Mouse (Mus musculus) midbrain, embryonic 10.5 days (tissue): ENCODE data around the gene BC035947. TPM values are rescaled to one million over a fixed set of nuclear protein-coding genes. Genes with fewer than 3 reads are reported as not detected.

Source experiments
- DNase-seq: peaks from one replicate; pipeline ENCODE4 v3.0.0-alpha.2; 2017; ENCODE audit warnings: low spot score
- H3K27ac ChIP-seq: fragments of 300-500 bp; sonication (generic); replicated peaks from 2 replicates; pipeline ENCODE4 v1.5.1; 2016; ENCODE audit warnings: mild to moderate bottlenecking
- H3K27me3 ChIP-seq: fragments of 300-500 bp; sonication (generic); 2 replicates; pipeline ENCODE4 v1.6.1; 2016; ENCODE audit warnings: low read depth, mild to moderate bottlenecking; ENCODE audit not compliant: poor library complexity, severe bottlenecking
- H3K36me3 ChIP-seq: fragments of 300-500 bp; sonication (generic); 2 replicates; pipeline ENCODE4 v1.6.1; 2016; ENCODE audit warnings: mild to moderate bottlenecking, moderate library complexity
- H3K4me1 ChIP-seq: fragments of 300-500 bp; sonication (generic); 2 replicates; pipeline ENCODE4 v1.6.1; 2016
- H3K4me3 ChIP-seq: fragments of 300-500 bp; sonication (generic); 2 replicates; pipeline ENCODE4 v1.5.1; 2016; ENCODE audit warnings: mild to moderate bottlenecking, moderate library complexity
- H3K9me3 ChIP-seq: fragments of 300-500 bp; sonication (generic); replicated peaks from 2 replicates; pipeline ENCODE4 v1.6.1; 2016; ENCODE audit warnings: mild to moderate bottlenecking
- WGBS: fragments of 180-500 bp; shearing (Covaris S2); methylation state at CpG from one replicate; pipeline ENCODE4 v1.1.7; 2016; 5-methylcytosine and 5-hydroxymethylcytosine counted together
- polyA plus RNA-seq: library from polyadenylated mRNA; unstranded; fragments of >200 nt; fragmentation: Nextera tagmentation; extraction: Ambion mirVana; gene quantifications from 2 replicates; pipeline ENCODE4 v1.2.1, GENCODE M21; 2016

The BC035947 gene
- polyA plus RNA-seq, 1 experiment from 2014 or later = 0.33 TPM

GRCm38 (mm10) chr1:78488427-78488751 lies 23.6 kb downstream of the BC035947 start:
- no peak for DNase-seq
- H3K4me1 ChIP-seq = peaks cover 37% of the 10 kb centered on the region
- H3K9me3 ChIP-seq = no peaks in the 10 kb centered on the region
- H3K27me3 ChIP-seq = no peaks in the 10 kb centered on the region
- peak overlapping the region; percentile 80 for H3K4me3 ChIP-seq
- peak overlapping the region; percentile 98 for H3K27ac ChIP-seq
- WGBS = under 1% methylated on average over 28 of the region's 28 CpGs
- H3K36me3 ChIP-seq = no peaks in the 10 kb centered on the region

- WGBS = 63% methylated on average over 2 of the region's 2 CpGs
- Histone ChIP-seq H3K27ac (no peak overlapping the region), H3K4me1 (peaks cover 29% of the 10 kb centered on the region)
Measured at GRCm38 (mm10) chr1:78484361-78484760, 27.6 kb downstream of the BC035947 start.

GRCm38 (mm10) chr1:78483430-78483829 lies 28.5 kb downstream of the BC035947 start:
- H3K4me3 ChIP-seq = no peak overlapping the region
- H3K27me3 ChIP-seq = no peaks in the 10 kb centered on the region
- peaks cover 26% of the 10 kb centered on the region for H3K36me3 ChIP-seq
- no peaks in the 10 kb centered on the region for H3K9me3 ChIP-seq
- 96% methylated on average over 3 of the region's 3 CpGs for WGBS
- H3K27ac ChIP-seq = no peak overlapping the region
- peaks cover 29% of the 10 kb centered on the region for H3K4me1 ChIP-seq
- DNase-seq = no peak

More at GRCm38 (mm10) chr1:78484361-78484760, 27.6 kb downstream of the BC035947 start:
- DNase-seq = no peak
- Histone ChIP-seq H3K9me3 (no peaks in the 10 kb centered on the region), H3K27me3 (no peaks in the 10 kb centered on the region), H3K36me3 (peaks cover 17% of the 10 kb centered on the region), H3K4me3 (no peak overlapping the region)

GRCm38 (mm10) chr1:78472441-78472840 lies 39.5 kb downstream of the BC035947 start:
- H3K9me3 ChIP-seq = no peaks in the 10 kb centered on the region
- 95% methylated on average over 5 of the region's 5 CpGs for WGBS
- H3K27me3 ChIP-seq = no peaks in the 10 kb centered on the region
- no peak overlapping the region for H3K27ac ChIP-seq
- H3K4me1 ChIP-seq = no peaks in the 10 kb centered on the region
- H3K4me3 ChIP-seq = no peak overlapping the region
- no peak for DNase-seq
- peaks cover 88% of the 10 kb centered on the region for H3K36me3 ChIP-seq

GRCm38 (mm10) chr1:78454659-78455058 lies 57.3 kb downstream of the BC035947 start:
- Histone ChIP-seq H3K27me3 (no peaks in the 10 kb centered on the region), H3K4me3 (no peak overlapping the region), H3K9me3 (no peaks in the 10 kb centered on the region), H3K27ac (no peak overlapping the region), H3K4me1 (no peaks in the 10 kb centered on the region), H3K36me3 (peaks cover 81% of the 10 kb centered on the region)
- DNase-seq = peak; percentile 44
- WGBS = 36% methylated on average over 7 of the region's 7 CpGs

GRCm38 (mm10) chr1:78453886-78454285 lies 58.1 kb downstream of the BC035947 start:
- Histone ChIP-seq H3K27ac (no peak overlapping the region), H3K36me3 (peaks cover 78% of the 10 kb centered on the region), H3K9me3 (no peaks in the 10 kb centered on the region), H3K4me1 (no peaks in the 10 kb centered on the region), H3K4me3 (no peak overlapping the region), H3K27me3 (no peaks in the 10 kb centered on the region)
- WGBS = 92% methylated on average over 8 of the region's 8 CpGs
- no peak for DNase-seq

GRCm38 (mm10) chr1:78452544-78452943 lies 59.4 kb downstream of the BC035947 start:
- Histone ChIP-seq H3K4me3 (no peak overlapping the region), H3K27me3 (no peaks in the 10 kb centered on the region), H3K27ac (no peak overlapping the region), H3K4me1 (no peaks in the 10 kb centered on the region), H3K36me3 (peaks cover 78% of the 10 kb centered on the region), H3K9me3 (no peaks in the 10 kb centered on the region)
- WGBS = 88% methylated on average over 6 of the region's 6 CpGs
- no peak for DNase-seq

- no peak for DNase-seq
- Histone ChIP-seq H3K27me3 (no peaks in the 10 kb centered on the region), H3K36me3 (peaks cover 70% of the 10 kb centered on the region), H3K9me3 (no peaks in the 10 kb centered on the region), H3K4me3 (no peak overlapping the region), H3K4me1 (no peaks in the 10 kb centered on the region), H3K27ac (no peak overlapping the region)
- 86% methylated on average over 12 of the region's 12 CpGs for WGBS
Measured at GRCm38 (mm10) chr1:78451070-78451854, 60.7 kb downstream of the BC035947 start.

GRCm38 (mm10) chr1:78448091-78448490 lies 63.9 kb downstream of the BC035947 start:
- Histone ChIP-seq H3K4me1 (no peaks in the 10 kb centered on the region), H3K9me3 (no peaks in the 10 kb centered on the region), H3K27ac (no peak overlapping the region), H3K27me3 (no peaks in the 10 kb centered on the region), H3K36me3 (peaks cover 79% of the 10 kb centered on the region), H3K4me3 (no peak overlapping the region)
- DNase-seq = no peak
- 90% methylated on average over 1 of the region's 1 CpGs for WGBS

Other genes starting within 250 kb of the BC035947 start
- gene Sgpp2, start 201.8 kb downstream of the BC035947 start, polyA plus RNA-seq = 1.6 and 1.7 TPM in 2 replicates
- 138 and 140 TPM in 2 replicates for gene Farsb, start 23.3 kb downstream of the BC035947 start, polyA plus RNA-seq
- gene Mogat1, start 1.2 kb downstream of the BC035947 start, polyA plus RNA-seq = 0.39 and 0.91 TPM in 2 replicates
- 82.3 and 86.2 TPM in 2 replicates for gene Acsl3, start 145.7 kb upstream of the BC035947 start, polyA plus RNA-seq
- gene Utp14b, start 145.9 kb upstream of the BC035947 start, polyA plus RNA-seq = 3.6 and 3.8 TPM in 2 replicates